Mouse (Mus musculus): ENCODE data around the gene Gm17660. TPM values are rescaled to one million over a fixed set of nuclear protein-coding genes. Genes with fewer than 3 reads are reported as not detected.
A peak's percentile ranks its signal among the peaks of the same experiment; 100 is the strongest.

Gm17660 gene
- polyA plus RNA-seq, 1 experiment from 2014 or later, result not detected

GRCm38 (mm10) chr5:104110171-104110920 is 32.9 kb upstream of the Gm17660 start:
- Histone ChIP-seq H3K9me3 (ENCODE audit: control insufficient read depth, low read length) (no peaks in the 10 kb centered on the region), H3K27ac (ENCODE audit: low read length) (peak overlapping the region; percentile 72), H3K4me2 (ENCODE audit: low read depth, low read length) (peak overlapping the region; percentile 41), H3K9ac (ENCODE audit: low read depth, low read length) (peak overlapping the region; percentile 52; the same call in 1 of the 2 replicates), H3K36me3 (ENCODE audit: control insufficient read depth, insufficient read depth, low read length) (no peaks in the 10 kb centered on the region), H3K27me3 (replicated peaks; ENCODE audit: control insufficient read depth, insufficient read depth, low read length) (no peaks in the 10 kb centered on the region), H3K4me1 (ENCODE audit: control insufficient read depth, insufficient read depth, low read length) (peaks cover 29% of the 10 kb centered on the region), H3K4me3 (ENCODE audit: low read length) (peak overlapping the region; percentile 23)
- WGBS, result 51% methylated on average over 9 of the region's 9 CpGs
- no peak for ATAC-seq

GRCm38 (mm10) chr5:104109516-104109915 is 32.1 kb upstream of the Gm17660 start:
- Histone ChIP-seq H3K4me1 (ENCODE audit: control insufficient read depth, insufficient read depth, low read length) (peaks cover 27% of the 10 kb centered on the region), H3K9ac (ENCODE audit: low read depth, low read length) (peak overlapping the region; percentile 5; the same call in 1 of the 2 replicates), H3K4me2 (ENCODE audit: low read depth, low read length) (peak overlapping the region; percentile 41), H3K27me3 (replicated peaks; ENCODE audit: control insufficient read depth, insufficient read depth, low read length) (no peaks in the 10 kb centered on the region), H3K36me3 (ENCODE audit: control insufficient read depth, insufficient read depth, low read length) (no peaks in the 10 kb centered on the region), H3K9me3 (ENCODE audit: control insufficient read depth, low read length) (no peaks in the 10 kb centered on the region), H3K4me3 (ENCODE audit: low read length) (no peak overlapping the region), H3K27ac (ENCODE audit: low read length) (peak overlapping the region; percentile 50)
- ATAC-seq, result peak; percentile 29; the same call in 1 of the 2 replicates
- 34% methylated on average over 3 of the region's 3 CpGs for WGBS

- 20% methylated on average over 18 of the region's 18 CpGs for WGBS
- peaks cover 27% of the 10 kb centered on the region for H3K4me1 ChIP-seq (ENCODE audit: control insufficient read depth, insufficient read depth, low read length)
These were observed 31.5 kb upstream of the Gm17660 start for GRCm38 (mm10) chr5:104108879-104109369.

GRCm38 (mm10) chr5:104108127-104108875 is 30.9 kb upstream of the Gm17660 start:
- Histone ChIP-seq H3K27me3 (replicated peaks; ENCODE audit: control insufficient read depth, insufficient read depth, low read length) (no peaks in the 10 kb centered on the region), H3K4me3 (ENCODE audit: low read length) (no peak overlapping the region), H3K27ac (ENCODE audit: low read length) (peak overlapping the region; percentile 50), H3K4me1 (ENCODE audit: control insufficient read depth, insufficient read depth, low read length) (peaks cover 29% of the 10 kb centered on the region), H3K9me3 (ENCODE audit: control insufficient read depth, low read length) (no peaks in the 10 kb centered on the region), H3K36me3 (ENCODE audit: control insufficient read depth, insufficient read depth, low read length) (no peaks in the 10 kb centered on the region), H3K4me2 (ENCODE audit: low read depth, low read length) (peak overlapping the region; percentile 41; the same call in 1 of the 2 replicates), H3K9ac (ENCODE audit: low read depth, low read length) (no peak overlapping the region)
- ATAC-seq, result no peak; the same call in 1 of the 2 replicates
- 49% methylated on average over 11 of the region's 11 CpGs for WGBS

More at GRCm38 (mm10) chr5:104108879-104109369, 31.5 kb upstream of the Gm17660 start:
- H3K27me3 ChIP-seq (replicated peaks; ENCODE audit: control insufficient read depth, insufficient read depth, low read length), result no peaks in the 10 kb centered on the region
- H3K9me3 ChIP-seq (ENCODE audit: control insufficient read depth, low read length), result no peaks in the 10 kb centered on the region
- H3K9ac ChIP-seq (ENCODE audit: low read depth, low read length), result peak overlapping the region; percentile 5; the same call in 1 of the 2 replicates
- ATAC-seq, result peak; percentile 32; the same call in 1 of the 2 replicates
- peak overlapping the region; percentile 50 for H3K27ac ChIP-seq (ENCODE audit: low read length)
- no peaks in the 10 kb centered on the region for H3K36me3 ChIP-seq (ENCODE audit: control insufficient read depth, insufficient read depth, low read length)
- no peak overlapping the region for H3K4me3 ChIP-seq (ENCODE audit: low read length)
- H3K4me2 ChIP-seq (ENCODE audit: low read depth, low read length), result peak overlapping the region; percentile 41

- WGBS, result 78% methylated on average over 2 of the region's 2 CpGs
- H3K9ac ChIP-seq (ENCODE audit: low read depth, low read length), result no peak overlapping the region
- no peak overlapping the region for H3K4me2 ChIP-seq (ENCODE audit: low read depth, low read length)
- no peaks in the 10 kb centered on the region for H3K9me3 ChIP-seq (ENCODE audit: control insufficient read depth, low read length)
- H3K4me3 ChIP-seq (ENCODE audit: low read length), result no peak overlapping the region
- H3K36me3 ChIP-seq (ENCODE audit: control insufficient read depth, insufficient read depth, low read length), result no peaks in the 10 kb centered on the region
- no peak for ATAC-seq
- peaks cover 25% of the 10 kb centered on the region for H3K4me1 ChIP-seq (ENCODE audit: control insufficient read depth, insufficient read depth, low read length)
- H3K27me3 ChIP-seq (replicated peaks; ENCODE audit: control insufficient read depth, insufficient read depth, low read length), result no peaks in the 10 kb centered on the region
- no peak overlapping the region for H3K27ac ChIP-seq (ENCODE audit: low read length)
These were observed 26.7 kb upstream of the Gm17660 start for GRCm38 (mm10) chr5:104104111-104104510.

- peak; percentile 78 for ATAC-seq
- no peak overlapping the region for H3K9ac ChIP-seq (ENCODE audit: low read depth, low read length)
- H3K27me3 ChIP-seq (replicated peaks; ENCODE audit: control insufficient read depth, insufficient read depth, low read length), result no peaks in the 10 kb centered on the region
- H3K4me1 ChIP-seq (ENCODE audit: control insufficient read depth, insufficient read depth, low read length), result peaks cover 22% of the 10 kb centered on the region
- H3K4me3 ChIP-seq (ENCODE audit: low read length), result no peak overlapping the region
- whole genome bisulfite sequencing, result 50% methylated on average over 4 of the region's 4 CpGs
- no peak overlapping the region for H3K4me2 ChIP-seq (ENCODE audit: low read depth, low read length)
- no peaks in the 10 kb centered on the region for H3K9me3 ChIP-seq (ENCODE audit: control insufficient read depth, low read length)
- no peaks in the 10 kb centered on the region for H3K36me3 ChIP-seq (ENCODE audit: control insufficient read depth, insufficient read depth, low read length)
- no peak overlapping the region for H3K27ac ChIP-seq (ENCODE audit: low read length)
These were observed 25.8 kb upstream of the Gm17660 start for GRCm38 (mm10) chr5:104103171-104103570.

GRCm38 (mm10) chr5:104101678-104102531 is 24.5 kb upstream of the Gm17660 start:
- H3K27ac ChIP-seq (ENCODE audit: low read length), result no peak overlapping the region
- WGBS, result 48% methylated on average over 10 of the region's 10 CpGs
- ATAC-seq, result no peak

GRCm38 (mm10) chr5:104096078-104096938 is 18.9 kb upstream of the Gm17660 start:
- 0 out of 2 replicates have a peak overlapping the region, but pooled peaks have one; percentile 22 for H3K4me2 ChIP-seq (ENCODE audit: low read depth, low read length)
- H3K9me3 ChIP-seq (ENCODE audit: control insufficient read depth, low read length), result no peaks in the 10 kb centered on the region
- peaks cover 6% of the 10 kb centered on the region; the same call in 1 of the 2 replicates for H3K4me1 ChIP-seq (ENCODE audit: control insufficient read depth, insufficient read depth, low read length)
- H3K27ac ChIP-seq (ENCODE audit: low read length), result peak overlapping the region; percentile 83
- ATAC-seq, result peak; percentile 82
- H3K27me3 ChIP-seq (replicated peaks; ENCODE audit: control insufficient read depth, insufficient read depth, low read length), result no peaks in the 10 kb centered on the region
- no peak overlapping the region for H3K9ac ChIP-seq (ENCODE audit: low read depth, low read length)
- WGBS, result 44% methylated on average over 16 of the region's 16 CpGs
- no peaks in the 10 kb centered on the region; the same call in 1 of the 2 replicates for H3K36me3 ChIP-seq (ENCODE audit: control insufficient read depth, insufficient read depth, low read length)
- no peak overlapping the region for H3K4me3 ChIP-seq (ENCODE audit: low read length)

More at GRCm38 (mm10) chr5:104101678-104102531, 24.5 kb upstream of the Gm17660 start:
- no peaks in the 10 kb centered on the region for H3K9me3 ChIP-seq (ENCODE audit: control insufficient read depth, low read length)
- H3K27me3 ChIP-seq (replicated peaks; ENCODE audit: control insufficient read depth, insufficient read depth, low read length), result no peaks in the 10 kb centered on the region
- H3K9ac ChIP-seq (ENCODE audit: low read depth, low read length), result no peak overlapping the region
- H3K36me3 ChIP-seq (ENCODE audit: control insufficient read depth, insufficient read depth, low read length), result no peaks in the 10 kb centered on the region
- no peak overlapping the region for H3K4me2 ChIP-seq (ENCODE audit: low read depth, low read length)
- H3K4me1 ChIP-seq (ENCODE audit: control insufficient read depth, insufficient read depth, low read length), result peaks cover 17% of the 10 kb centered on the region
- no peak overlapping the region for H3K4me3 ChIP-seq (ENCODE audit: low read length)

Measured in intestine, embryonic 16.5 days (tissue).